Mouse (Mus musculus) small intestine, adult 2 months (tissue): ENCODE results near the gene Gria3. TPM values are rescaled to one million over a fixed set of nuclear protein-coding genes. Genes with fewer than 3 reads are reported as not detected.

Experiments
- H3K27ac ChIP-seq: fragments of 200-500 bp; 2 replicates; pipeline ENCODE4 v1.5.1; 2012; ENCODE audit warnings: low read depth, low read length, control low read depth, inconsistent platforms; ENCODE audit not compliant: insufficient read depth
- H3K27me3 ChIP-seq: fragments of 200-500 bp; 2 replicates; pipeline ENCODE4 v1.6.1; 2012; ENCODE audit warnings: mild to moderate bottlenecking, moderate library complexity, low read length, inconsistent platforms; ENCODE audit not compliant: control insufficient read depth, insufficient read depth
- H3K36me3 ChIP-seq: fragments of 200-500 bp; 2 replicates; pipeline ENCODE4 v1.6.1; 2012; ENCODE audit warnings: mild to moderate bottlenecking, low read length, control low read depth, inconsistent platforms; ENCODE audit not compliant: control insufficient read depth, insufficient read depth
- H3K4me1 ChIP-seq: fragments of 200-500 bp; 2 replicates; pipeline ENCODE4 v1.6.1; 2012; ENCODE audit warnings: low read length, inconsistent platforms, mixed read lengths; ENCODE audit not compliant: control insufficient read depth, insufficient read depth, insufficient read length
- H3K4me3 ChIP-seq: fragments of 200-500 bp; 2 replicates; pipeline ENCODE4 v1.5.1; 2012; ENCODE audit warnings: low read depth, mild to moderate bottlenecking, control low read depth, inconsistent platforms, low read length, moderate library complexity
- CTCF ChIP-seq: fragments of 200-500 bp; IDR thresholded peaks from 2 replicates; pipeline ENCODE4 v1.5.1; 2012; ENCODE audit warnings: low read depth, mild to moderate bottlenecking, control low read depth, inconsistent platforms, low read length, moderate library complexity, mixed read lengths; ENCODE audit not compliant: insufficient replicate concordance, insufficient read length; ENCODE audit errors: extremely low read depth
- POLR2A ChIP-seq: fragments of 200-500 bp; IDR thresholded peaks from 2 replicates; pipeline ENCODE4 v1.6.1; 2012; ENCODE audit warnings: low read depth, mild to moderate bottlenecking, control low read depth, inconsistent platforms, low read length, moderate library complexity
- whole genome bisulfite sequencing: fragments of 180-500 bp; shearing (Covaris S2); methylation state at CpG from one replicate; pipeline ENCODE4 v1.1.7; 2018; 5-methylcytosine and 5-hydroxymethylcytosine counted together
- polyA plus RNA-seq: library from polyadenylated mRNA; depleted of rRNA; stranded (reverse); fragments of >200 nt; gene quantifications from 2 replicates; pipeline ENCODE4 v1.2.3, GENCODE M21; 2012

Gene Gria3
- polyA plus RNA-seq, 1 experiment: 0.15 TPM

DNA sequence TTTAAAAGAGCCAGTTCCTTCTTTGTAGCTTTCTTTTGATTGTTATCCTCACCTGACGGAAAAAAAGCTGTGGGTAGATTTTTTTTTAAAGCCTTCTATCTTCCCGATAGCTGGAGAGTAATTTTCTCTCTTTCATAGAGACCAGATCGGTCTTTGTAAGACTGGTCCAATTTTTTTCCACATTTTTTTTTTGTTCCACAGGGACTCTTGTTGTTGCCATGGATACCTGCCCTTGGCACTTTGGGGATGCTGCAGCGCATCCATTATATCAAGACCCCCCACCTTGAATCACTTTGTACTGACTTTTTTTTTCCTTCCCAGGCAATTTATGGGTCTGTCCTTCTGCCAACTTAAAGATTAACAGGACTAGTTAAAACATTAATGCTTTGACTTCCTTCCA, 232.9 kb downstream of the Gria3 start:
- H3K27me3 ChIP-seq: no peaks in the 10 kb centered on the region
- whole genome bisulfite sequencing: 86% methylated on average over 4 of the region's 4 CpGs
- H3K36me3 ChIP-seq: no peaks in the 10 kb centered on the region
- H3K4me1 ChIP-seq: no peaks in the 10 kb centered on the region
- no peak overlapping the region for H3K27ac ChIP-seq
- no peak overlapping the region for H3K4me3 ChIP-seq
- TF ChIP-seq CTCF: no peak

- no peaks in the 10 kb centered on the region for H3K4me1 ChIP-seq
- WGBS: 18% methylated on average over 2 of the region's 2 CpGs
- no peaks in the 10 kb centered on the region for H3K27me3 ChIP-seq
- H3K27ac ChIP-seq: no peak overlapping the region
- TF ChIP-seq POLR2A (no peak), CTCF (no peak)
- no peaks in the 10 kb centered on the region for H3K36me3 ChIP-seq
- H3K4me3 ChIP-seq: no peak overlapping the region
These were observed 244.3 kb downstream of the Gria3 start for GRCm38 (mm10) chrX:41644954-41645353.

DNA sequence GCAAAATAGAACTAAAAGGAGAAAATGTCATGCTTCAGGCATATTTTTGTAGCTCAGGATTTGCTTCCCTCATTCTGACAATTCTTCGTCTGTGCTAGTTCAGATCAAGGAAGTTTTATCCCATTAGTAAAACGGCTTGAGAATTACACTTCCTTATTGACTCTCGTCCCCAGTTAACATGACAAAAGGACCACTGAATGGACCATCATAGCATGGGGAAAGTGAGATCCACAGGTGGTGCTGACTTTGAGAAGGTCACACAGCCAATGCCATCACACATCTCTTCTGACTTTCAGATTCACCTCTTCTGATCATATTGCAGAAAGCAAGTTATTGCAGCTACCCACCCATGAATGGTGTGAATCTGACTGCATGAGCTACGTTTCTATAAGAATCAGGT, 257.1 kb downstream of the Gria3 start:
- Histone ChIP-seq H3K27me3 (no peaks in the 10 kb centered on the region), H3K4me1 (no peaks in the 10 kb centered on the region), H3K27ac (no peak overlapping the region), H3K4me3 (no peak overlapping the region), H3K36me3 (no peaks in the 10 kb centered on the region)
- TF ChIP-seq POLR2A (no peak), CTCF (no peak)
- WGBS: 44% methylated on average over 4 of the region's 4 CpGs

DNA sequence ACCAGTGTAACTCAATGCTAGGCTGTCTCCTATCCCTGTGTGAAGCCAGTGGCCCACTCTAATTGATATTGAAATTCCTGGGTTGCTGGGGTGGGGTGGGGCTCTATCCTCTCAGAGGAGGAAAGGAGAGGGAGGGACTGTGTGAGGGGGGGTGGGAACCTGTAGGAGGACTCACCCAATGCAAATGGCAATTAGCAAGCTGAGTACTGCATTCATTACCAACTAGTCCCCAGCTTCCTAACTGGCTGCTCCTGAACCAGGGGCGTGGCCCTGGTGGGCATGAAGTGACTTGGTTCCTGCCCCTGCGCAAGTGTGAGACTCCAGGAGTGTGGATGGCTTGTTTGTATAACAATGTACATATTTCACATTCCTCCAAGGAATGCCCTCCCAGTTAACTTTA, 288.2 kb downstream of the Gria3 start:
- Histone ChIP-seq H3K27me3 (no peaks in the 10 kb centered on the region), H3K4me3 (no peak overlapping the region), H3K27ac (no peak overlapping the region), H3K36me3 (no peaks in the 10 kb centered on the region), H3K4me1 (0 out of 2 replicates have a peak, but pooled peaks cover 1% of the 10 kb centered on the region)
- 71% methylated on average over 2 of the region's 2 CpGs for WGBS
- TF ChIP-seq POLR2A: no peak
- TF ChIP-seq CTCF: no peak

DNA sequence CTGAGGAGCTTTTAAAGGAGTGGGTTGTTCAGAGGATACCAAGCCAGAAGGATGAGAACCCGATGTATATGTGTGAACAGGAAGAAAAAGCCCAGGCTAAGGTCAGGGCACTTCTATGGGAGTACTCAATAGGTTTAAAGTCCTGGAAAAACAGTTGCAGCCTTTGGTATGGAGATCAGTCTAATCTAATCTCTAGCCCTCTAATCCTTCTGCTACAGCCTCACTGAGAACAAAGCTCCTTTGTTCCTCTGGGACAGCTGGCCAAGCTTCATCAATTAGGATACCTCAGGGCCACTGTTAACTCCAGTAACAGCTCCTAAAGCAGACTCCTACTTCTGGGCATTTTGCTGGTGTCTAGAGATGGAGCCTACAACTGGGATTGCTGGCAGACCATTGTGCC, 291.4 kb downstream of the Gria3 start:
- no peak for TF ChIP-seq POLR2A
- TF ChIP-seq CTCF: no peak
- 23% methylated on average over 1 of the region's 1 CpGs for WGBS
- Histone ChIP-seq H3K36me3 (no peaks in the 10 kb centered on the region), H3K27me3 (no peaks in the 10 kb centered on the region), H3K4me3 (no peak overlapping the region), H3K27ac (no peak overlapping the region), H3K4me1 (0 out of 2 replicates have a peak, but pooled peaks cover 1% of the 10 kb centered on the region)
